Mouse (Mus musculus) urinary bladder, postnatal 36 days (tissue): ENCODE results near the gene Pqbp1.
"Not testable (repeated sequence)": the region's sequence is repeated elsewhere in the genome, so short reads cannot be mapped to it uniquely, and the experiment has no call there.

Experiments used
- DNase-seq, 2 experiments: peaks; one replicate each; pipeline ENCODE4 v3.0.0; 2022; ENCODE audit warnings: low spot score in 2 of 2, mixed read lengths in 1 of 2

Pqbp1 gene

GRCm38 (mm10) chrX:7898880-7899874 lies at the start of gene Pqbp1, which contains the start of gene Timm17b:
Gene Pqbp1, minus strand, starts transcription at chrX:7899269.
Gene Timm17b, plus strand, starts transcription at chrX:7899357.
- peak; percentile 73 to 87 for DNase-seq

- DNase-seq = peak; percentile 87 to 94
Measured at GRCm38 (mm10) chrX:7947900-7948492, 48.9 kb upstream of the Pqbp1 start.

DNA sequence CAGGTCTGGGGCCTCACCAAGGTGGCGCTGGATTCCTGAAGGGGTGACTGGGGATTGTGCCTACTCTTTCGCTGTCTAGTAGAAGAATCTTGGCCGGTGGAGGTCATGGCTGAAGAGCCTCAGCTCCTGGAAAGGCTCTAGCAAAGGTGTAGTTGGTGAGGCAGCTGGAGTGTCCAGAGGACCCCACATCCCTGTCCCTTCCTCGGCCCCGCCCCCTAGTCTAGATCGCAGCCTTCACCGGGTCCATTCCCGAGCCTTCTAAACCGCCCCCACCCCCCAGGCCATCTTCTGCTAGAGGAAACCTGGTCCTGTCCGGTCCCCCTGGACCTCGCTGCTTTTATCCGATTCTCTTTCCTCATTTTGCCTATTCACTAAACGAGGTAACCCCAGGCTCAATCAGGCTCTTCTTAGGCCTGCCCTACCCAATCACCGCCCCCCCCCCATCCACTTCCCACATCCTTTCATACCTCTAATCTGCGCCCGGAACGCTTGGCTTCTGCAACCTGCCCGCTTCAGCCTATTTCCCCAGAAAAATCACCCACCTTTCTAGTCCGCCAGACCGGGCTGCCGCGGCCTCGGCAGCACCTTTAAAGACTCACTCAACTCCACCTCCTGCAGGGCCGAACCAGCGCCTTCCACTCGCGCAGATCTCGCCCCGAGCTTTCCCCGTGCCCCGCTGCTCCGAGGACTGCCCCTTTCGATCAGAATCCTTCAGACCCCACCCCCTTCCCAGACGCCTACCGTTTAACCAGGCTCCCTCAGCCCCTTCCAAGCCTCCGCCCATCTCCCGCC lies 48.2 kb upstream of the Pqbp1 start, which contains the start of gene Hdac6:
TSS of gene Hdac6 (minus strand) at position 782 of the 792 bp plus-strand sequence.
- no peak for DNase-seq

- DNase-seq = no peak
Measured at GRCm38 (mm10) chrX:7945618-7946017, 46.5 kb upstream of the Pqbp1 start.

- DNase-seq = no peak
Measured at GRCm38 (mm10) chrX:7937667-7938066, 38.6 kb upstream of the Pqbp1 start.

DNA sequence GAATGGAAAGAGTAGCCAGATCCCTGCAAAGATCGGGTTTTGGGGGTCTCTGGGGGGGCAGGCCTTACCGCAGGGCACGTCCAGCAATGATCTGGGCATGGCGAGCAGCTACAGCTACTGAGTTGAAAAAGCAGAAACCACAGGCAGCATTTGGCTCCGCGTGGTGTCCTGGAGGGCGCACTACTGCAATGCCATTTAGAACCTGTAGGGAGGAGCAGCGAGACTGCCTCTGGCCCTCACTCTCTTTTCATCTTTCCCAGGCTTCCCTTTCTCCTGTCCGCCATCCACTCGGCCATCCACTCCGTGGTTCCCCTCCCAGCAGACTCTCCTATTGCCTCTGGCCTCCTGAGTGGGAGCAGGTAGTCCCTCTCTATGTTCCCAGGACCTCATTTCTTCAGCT lies 37.8 kb upstream of the Pqbp1 start:
- no peak for DNase-seq

GRCm38 (mm10) chrX:7928270-7928790 lies 29.3 kb upstream of the Pqbp1 start, which contains the start of gene Eras:
Gene Eras, minus strand, starts transcription at chrX:7928607.
- no peak for DNase-seq

DNA sequence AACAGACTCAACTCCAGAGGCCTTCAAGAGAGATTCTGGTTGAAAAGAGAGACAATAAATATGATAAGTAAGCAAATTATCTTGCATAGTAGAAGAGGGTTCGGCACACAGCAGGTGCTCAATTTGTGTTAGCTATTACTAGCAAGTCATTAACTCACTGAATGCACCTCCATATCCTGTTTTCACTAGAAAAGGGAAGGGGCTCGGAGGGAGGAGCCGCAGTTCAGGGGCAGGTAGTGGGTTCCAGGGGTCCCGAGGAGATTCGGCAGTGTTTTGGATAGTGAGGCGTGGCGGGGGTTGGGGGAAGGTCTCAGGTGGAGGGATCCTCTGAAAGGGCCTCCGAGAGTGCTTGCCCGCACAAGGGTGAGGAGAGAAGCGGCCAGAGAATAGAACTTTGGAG lies 28.0 kb upstream of the Pqbp1 start:
- no peak for DNase-seq

GRCm38 (mm10) chrX:7926266-7926665 lies 27.2 kb upstream of the Pqbp1 start:
- no peak for DNase-seq

- no peak for DNase-seq
Measured at GRCm38 (mm10) chrX:7922032-7922431, 23.0 kb upstream of the Pqbp1 start.

GRCm38 (mm10) chrX:7919601-7920383 lies 20.7 kb upstream of the Pqbp1 start, which contains the start of gene Pcsk1n:
Gene Pcsk1n, plus strand, starts transcription at chrX:7919822.
- no peak for DNase-seq

- not testable (repeated sequence) for DNase-seq
Measured at GRCm38 (mm10) chrX:7917960-7918359, 18.9 kb upstream of the Pqbp1 start.

- peak in 1 of 2 experiments; percentile 30 for DNase-seq
Measured at GRCm38 (mm10) chrX:7915669-7916068, 16.6 kb upstream of the Pqbp1 start.

GRCm38 (mm10) chrX:7910473-7910872 lies 11.4 kb upstream of the Pqbp1 start:
- no peak for DNase-seq

GRCm38 (mm10) chrX:7909242-7909641 lies 10.2 kb upstream of the Pqbp1 start, which contains the start of gene Gm10490:
Gene Gm10490, plus strand, starts transcription at chrX:7909542.
- not testable (repeated sequence) for DNase-seq

GRCm38 (mm10) chrX:7907735-7908134 lies 8.7 kb upstream of the Pqbp1 start, which contains the start of gene Gm10491:
Gene Gm10491, minus strand, starts transcription at chrX:7907835.
- DNase-seq = no peak

DNA sequence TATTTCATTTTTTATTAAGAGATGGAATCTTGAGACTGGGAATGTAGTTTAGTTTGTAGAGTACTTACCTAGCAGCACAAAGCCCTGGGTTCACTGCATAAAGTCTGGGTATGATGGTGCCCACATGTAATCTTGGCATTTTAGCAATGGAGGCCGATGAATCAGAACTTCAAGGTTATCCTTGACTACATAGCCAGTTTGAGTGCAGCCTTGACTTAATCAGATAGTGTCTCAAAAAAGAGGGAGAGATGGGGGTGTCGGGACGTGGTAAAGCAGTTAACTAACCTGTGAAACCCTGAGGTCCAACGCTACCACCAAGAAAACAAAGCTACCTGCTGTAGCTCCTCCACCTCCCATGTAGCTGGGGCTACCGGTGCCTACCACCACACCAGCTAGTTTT lies 5.4 kb upstream of the Pqbp1 start:
- DNase-seq = no peak

DNA sequence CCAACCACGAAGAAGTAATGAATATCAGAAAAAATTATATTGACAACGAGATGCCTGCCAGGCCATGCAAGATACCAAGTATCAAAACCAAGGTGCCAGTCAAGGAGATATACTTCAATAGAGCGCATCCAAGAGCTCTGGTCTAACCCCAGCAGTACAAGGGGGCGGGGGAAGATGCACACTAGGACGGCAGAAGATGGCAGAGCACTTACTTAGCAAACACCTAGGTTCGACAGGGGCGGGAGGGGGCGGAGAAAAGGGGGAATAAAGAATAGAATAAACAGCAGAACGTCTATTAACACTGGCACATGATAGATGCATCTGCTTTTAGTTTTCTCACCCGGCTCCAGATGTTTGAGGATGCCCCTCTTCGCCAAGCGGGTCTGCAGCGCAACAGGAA lies 858 bp downstream of the Pqbp1 start:
- DNase-seq = no peak

- peak; percentile 71 to 89 for DNase-seq
Measured at GRCm38 (mm10) chrX:7883841-7884567, 15.1 kb downstream of the Pqbp1 start, which contains the start of gene Slc35a2. Gene Slc35a2, plus strand, starts transcription at chrX:7884028.

DNA sequence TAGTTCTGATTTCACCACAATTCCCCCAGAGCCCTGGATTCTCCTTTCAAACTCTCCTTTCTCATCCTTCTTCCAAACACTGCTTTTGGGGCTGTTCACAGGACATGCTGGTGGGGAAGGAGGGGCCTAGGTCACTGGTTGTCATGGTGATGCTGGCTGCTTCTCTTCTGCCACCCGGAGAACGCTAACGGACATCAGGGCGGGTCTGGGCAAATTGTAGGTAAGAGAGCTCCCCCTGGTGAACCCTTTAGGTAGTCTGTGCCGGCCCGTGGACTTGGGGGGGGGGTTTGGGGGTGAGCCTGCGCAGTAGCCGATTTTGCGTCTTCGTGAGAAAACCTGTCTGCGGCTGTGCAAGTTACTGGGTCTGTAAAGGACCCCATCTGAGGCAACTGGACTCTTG lies 19.2 kb downstream of the Pqbp1 start:
- peak; percentile 11 to 47 for DNase-seq
